Mouse (Mus musculus) T-helper 17 cell (primary cell): ENCODE measurements around the gene Ube2l3.
"Not testable (repeated sequence)": the region's sequence is repeated elsewhere in the genome, so short reads cannot be mapped to it uniquely, and the experiment has no call there.

Source experiments
- in situ Hi-C, 2 experiments: fragments of 300-600 bp; cut with MboI, MseI; formaldehyde crosslinking; loops; 1 replicate in 1 of 2; 2 replicates in 1 of 2; pipeline ENCODE4 v1.15.1; 2025; ENCODE audit warnings: high pct_unique_total_duplicates in 2 of 2

The Ube2l3 gene

GRCm38 (mm10) chr16:17209404-17209960 lies 7.0 kb upstream of the Ube2l3 start:
- in situ Hi-C loops = loop anchor here (5.0 to 10.0 kb wide), 6 partner anchors 63 to 995 kb away; partner anchors contain the start of genes Ess2 (in 1 of the 2), Lztr1 (in 1 of the 2), Pkp2 (in 1 of the 2) and Ppm1f (in 1 of the 2)

GRCm38 (mm10) chr16:17208389-17209361 lies 6.2 kb upstream of the Ube2l3 start, which contains the start of gene Rimbp3:
Rimbp3 (plus strand) TSS chr16:17208603.
- in situ Hi-C loops = loop anchor here (5.0 to 10.0 kb wide), 6 partner anchors 64 to 994 kb away; partner anchors contain the start of genes Ess2 (in 1 of the 2), Lztr1 (in 1 of the 2), Pkp2 (in 1 of the 2) and Ppm1f (in 1 of the 2)

GRCm38 (mm10) chr16:17204990-17205389 lies 2.5 kb upstream of the Ube2l3 start:
- in situ Hi-C loops = loop anchor here (5.0 to 10.0 kb wide), 7 partner anchors 58 to 990 kb away; partner anchors contain the start of genes Ccdc116 (in 1 of the 2), Ess2 (in 1 of the 2), Lztr1 (in 1 of the 2) and Pkp2 (in 1 of the 2)

DNA sequence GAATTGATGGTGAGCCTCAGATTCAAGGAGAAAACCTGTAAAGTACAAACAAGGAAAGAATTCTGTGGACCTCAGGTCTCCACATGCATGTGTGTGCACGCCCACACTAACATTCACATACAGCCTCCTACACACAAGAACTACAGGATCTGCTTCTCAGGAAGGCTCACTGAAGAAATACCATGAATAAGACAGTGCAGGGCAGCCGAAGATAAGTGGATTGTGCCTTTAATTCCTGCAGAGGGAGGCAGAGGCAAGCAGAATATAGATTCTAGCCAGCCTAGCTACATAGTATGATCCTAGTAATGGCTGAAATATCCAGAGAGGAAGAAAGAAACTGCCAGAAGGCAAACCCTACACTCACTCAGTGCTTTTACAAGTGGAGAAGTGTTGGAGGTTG lies 472 bp downstream of the Ube2l3 start:
- in situ Hi-C loops = loop anchor here (5.0 to 10.0 kb wide), 4 partner anchors 55 to 987 kb away; partner anchors contain the start of genes Ccdc116 (in 1 of the 2), Lztr1 (in 1 of the 2), Pkp2 (in 1 of the 2) and Ppm1f (in 1 of the 2)

- in situ Hi-C loops = loop anchor here (5.0 to 10.0 kb wide), 4 partner anchors 54 to 986 kb away; partner anchors contain the start of genes Ccdc116 (in 1 of the 2), Lztr1 (in 1 of the 2), Pkp2 (in 1 of the 2) and Ppm1f (in 1 of the 2)
Observed at GRCm38 (mm10) chr16:17200953-17201707, 1.3 kb downstream of the Ube2l3 start.

DNA sequence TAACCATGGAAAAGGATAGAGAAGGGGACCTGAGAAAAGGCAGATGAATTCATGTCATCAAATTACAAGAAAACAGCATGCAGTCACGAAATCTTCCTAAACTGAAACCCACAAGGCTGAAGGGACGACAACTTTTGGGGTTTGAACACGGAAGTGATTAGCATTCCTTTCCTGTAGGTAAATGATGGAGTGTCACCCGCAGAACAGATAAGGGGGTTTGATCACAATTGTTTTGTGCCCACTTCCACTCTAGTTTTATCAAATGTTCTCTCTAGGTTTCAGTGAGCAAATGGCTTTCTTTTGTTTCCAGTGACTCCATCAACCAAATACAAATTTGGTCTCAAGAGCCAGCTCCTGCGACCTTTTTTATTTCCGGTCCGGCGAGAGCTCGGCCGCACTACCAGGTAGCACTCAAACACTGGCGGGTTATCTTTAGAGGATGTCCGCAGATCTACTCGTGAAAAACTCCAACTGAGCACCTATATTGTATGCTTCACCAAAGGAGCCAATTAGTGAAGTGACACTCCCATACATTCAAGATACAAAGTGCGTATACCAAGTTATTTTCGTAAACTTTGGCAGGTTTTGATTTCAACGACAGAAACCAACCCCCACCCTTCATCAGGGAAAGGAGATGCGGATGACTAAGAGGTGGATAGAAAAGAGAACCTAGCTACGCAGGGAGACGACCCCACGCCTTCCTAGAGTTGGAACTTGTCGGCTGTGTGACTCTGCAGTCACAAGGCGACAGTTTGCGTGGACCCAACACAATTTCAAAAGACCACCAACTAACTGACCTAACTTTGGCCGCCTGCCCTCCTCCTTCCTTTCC lies 2.1 kb downstream of the Ube2l3 start:
- in situ Hi-C loops = loop anchor here (5.0 to 10.0 kb wide), 4 partner anchors 53 to 986 kb away; partner anchors contain the start of genes Ccdc116 (in 1 of the 2), Lztr1 (in 1 of the 2), Pkp2 (in 1 of the 2) and Ppm1f (in 1 of the 2)

DNA sequence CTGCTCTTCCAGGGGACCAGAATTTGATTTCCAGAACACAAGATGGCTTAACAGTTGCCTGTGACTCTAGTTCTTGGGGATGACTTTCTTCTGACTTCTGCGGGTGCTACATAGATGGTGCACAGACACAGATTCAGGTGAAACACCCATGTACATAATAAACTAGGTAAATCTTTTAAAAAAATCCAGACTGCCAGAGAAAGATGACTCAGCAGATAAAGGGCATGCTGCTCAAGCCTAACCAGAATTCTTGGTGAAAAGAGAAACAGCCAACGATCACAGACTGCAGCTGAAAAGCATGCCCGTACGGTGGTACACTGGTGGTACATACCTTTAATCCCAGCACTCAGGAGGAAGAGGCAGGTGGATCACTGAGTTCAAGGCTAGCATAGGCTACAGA lies 8.6 kb downstream of the Ube2l3 start:
- in situ Hi-C loops = no loop called here

DNA sequence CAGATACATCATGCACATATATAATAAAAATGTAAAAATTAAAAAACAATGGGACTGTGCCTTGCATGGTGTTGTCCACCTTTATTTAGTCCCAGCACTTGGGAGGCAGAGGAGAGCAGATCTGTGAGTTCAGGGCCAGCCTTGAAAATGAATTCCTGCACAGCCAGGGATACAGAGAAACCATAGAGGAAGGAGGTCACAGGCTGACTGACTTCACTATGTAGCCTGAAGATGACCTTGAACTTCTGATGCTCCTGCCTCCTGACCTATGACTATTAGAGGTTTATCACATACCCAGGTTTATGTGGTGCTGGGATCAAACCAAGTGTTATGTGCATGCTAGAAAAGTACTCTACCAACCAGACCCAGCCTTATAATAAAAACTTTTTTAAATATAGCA lies 17.0 kb downstream of the Ube2l3 start:
- in situ Hi-C loops = no loop called here

DNA sequence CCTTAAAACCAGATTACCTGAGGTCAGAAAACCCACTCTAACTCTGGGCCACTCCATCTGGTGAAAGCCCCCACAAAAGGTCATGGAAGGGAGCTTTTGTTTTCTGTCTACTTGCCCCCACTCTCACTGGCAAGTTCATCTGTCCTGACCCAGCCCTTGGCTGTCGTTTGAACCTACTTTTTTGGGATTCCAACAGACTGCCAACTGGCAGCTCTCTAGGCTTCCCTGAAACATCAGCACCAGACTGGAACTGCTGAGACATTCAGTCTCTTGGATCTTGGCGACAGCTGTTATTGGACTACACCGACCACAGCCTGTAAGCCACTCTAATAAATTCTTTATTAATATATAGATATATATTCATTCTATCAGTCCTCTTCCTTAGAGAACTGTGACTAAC lies 19.4 kb downstream of the Ube2l3 start:
- in situ Hi-C loops = no loop called here

DNA sequence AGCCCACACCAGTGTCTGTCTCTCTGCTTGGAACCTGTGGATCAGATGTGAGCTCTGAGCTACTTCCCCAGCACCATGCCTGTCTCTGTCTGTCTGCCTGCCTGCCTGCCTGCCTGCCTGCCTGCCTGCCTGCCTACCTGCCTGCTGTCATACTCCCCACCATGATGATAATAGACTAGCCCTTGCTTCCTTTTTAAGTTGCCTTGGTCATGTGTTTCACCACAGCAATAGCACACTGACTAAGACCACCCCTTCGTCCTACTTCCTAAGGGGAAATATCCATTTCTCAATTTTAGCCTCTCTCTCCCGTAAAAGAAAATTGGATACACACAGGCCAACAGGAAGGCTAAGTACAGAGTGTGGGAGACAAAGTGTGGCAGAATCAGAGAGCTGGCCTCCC lies 20.3 kb downstream of the Ube2l3 start:
- in situ Hi-C loops = no loop called here

- in situ Hi-C loops = no loop called here
Observed at GRCm38 (mm10) chr16:17181382-17181781, 21.1 kb downstream of the Ube2l3 start.

DNA sequence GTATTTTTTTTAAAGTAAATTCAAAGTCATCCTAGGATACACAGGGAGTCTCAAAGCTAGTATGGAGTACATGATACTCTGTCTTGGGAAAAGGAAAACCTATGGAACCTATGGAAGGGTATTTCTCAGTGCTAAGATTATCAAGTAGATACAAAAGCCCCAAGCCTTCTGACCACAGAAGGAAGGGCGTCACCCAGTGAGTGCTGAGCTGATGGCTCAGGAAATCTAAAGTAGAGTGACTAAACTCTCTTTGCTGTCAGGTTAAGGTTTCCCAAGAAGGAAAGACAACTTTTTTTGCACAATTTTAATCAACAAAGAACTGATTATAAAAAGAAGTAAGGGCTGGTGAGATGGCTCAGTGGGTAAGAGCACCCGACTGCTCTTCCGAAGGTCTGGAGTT lies 22.7 kb downstream of the Ube2l3 start:
- in situ Hi-C loops = loop anchor here in 1 of 2 experiments (10.0 kb wide), 1 partner anchor 65 kb away; the partner anchor contains the start of gene Ppil2

DNA sequence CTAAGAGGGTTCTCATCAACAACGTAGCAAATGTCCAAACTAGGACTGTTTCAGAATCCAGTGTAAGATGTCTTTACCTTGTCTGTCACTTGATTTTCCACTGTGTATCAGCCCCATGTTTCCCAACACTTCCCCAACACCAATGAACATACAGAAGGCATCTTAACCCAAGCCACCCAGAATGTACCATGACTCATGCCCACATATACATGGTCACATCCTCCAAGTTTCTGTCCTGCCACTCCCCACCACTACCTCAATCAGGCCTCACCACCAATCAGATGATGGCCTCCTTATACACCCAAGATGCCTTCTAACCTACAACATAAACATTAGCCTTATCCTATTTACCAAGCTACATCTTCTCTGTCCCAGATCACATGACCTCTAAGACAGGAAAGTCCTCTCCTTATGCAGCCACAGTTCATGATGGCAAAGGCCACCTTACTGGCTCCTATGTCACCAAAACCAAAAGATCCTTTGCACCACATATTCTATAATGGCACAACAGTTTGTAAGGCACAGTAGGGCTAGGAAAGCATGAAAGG lies 24.8 kb downstream of the Ube2l3 start:
- in situ Hi-C loops = loop anchor here in 1 of 2 experiments (10.0 kb wide), 1 partner anchor 63 kb away; the partner anchor contains the start of gene Ppil2

- in situ Hi-C loops = loop anchor here in 1 of 2 experiments (10.0 kb wide), 1 partner anchor 61 kb away; the partner anchor contains the start of gene Ppil2
Observed at GRCm38 (mm10) chr16:17175765-17176164, 26.7 kb downstream of the Ube2l3 start.

- in situ Hi-C loops = no loop called here
Observed at GRCm38 (mm10) chr16:17168049-17168448, 34.4 kb downstream of the Ube2l3 start.

GRCm38 (mm10) chr16:17167179-17167578 lies 35.3 kb downstream of the Ube2l3 start:
- in situ Hi-C loops = no loop called here

DNA sequence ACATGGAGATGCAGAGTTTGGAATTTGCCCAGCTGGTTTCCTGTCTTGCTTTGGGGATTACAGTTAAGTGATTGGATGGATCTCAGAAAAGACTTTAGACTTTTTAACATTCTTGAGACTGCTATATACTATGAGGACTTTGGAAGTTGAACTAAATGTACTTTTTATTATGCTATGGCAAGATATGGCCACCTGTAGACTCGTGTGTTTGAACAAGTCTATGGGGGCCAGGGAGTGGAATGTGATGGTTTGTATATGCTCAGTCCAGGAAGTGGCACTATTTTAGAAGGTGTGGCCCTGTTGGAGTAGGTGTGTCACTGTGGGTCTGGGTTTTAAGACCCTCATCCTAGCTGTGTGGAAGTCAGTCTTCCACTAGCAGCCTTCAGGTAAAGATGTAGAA lies 37.0 kb downstream of the Ube2l3 start:
- in situ Hi-C loops = not testable (repeated sequence)

DNA sequence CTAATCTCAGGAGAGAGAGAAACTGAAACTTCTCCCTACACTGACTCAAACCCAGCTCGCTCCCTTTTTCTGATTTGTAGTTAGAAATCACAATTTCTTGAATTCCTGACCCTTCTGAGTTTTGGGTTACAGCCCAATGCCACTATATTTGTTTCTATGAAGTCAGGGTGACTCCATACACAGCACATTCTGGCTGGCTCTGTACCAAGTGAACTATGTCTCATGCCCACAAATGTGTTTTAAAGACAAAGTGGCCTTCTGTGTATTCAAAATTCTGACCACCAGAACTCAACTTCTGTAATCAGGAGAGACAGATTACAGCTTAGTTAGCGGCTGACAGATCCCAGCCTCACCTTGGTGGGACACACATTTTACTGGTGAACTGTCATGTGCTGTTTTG lies 48.1 kb downstream of the Ube2l3 start:
- in situ Hi-C loops = loop anchor here in 1 of 2 experiments (5.0 kb wide), 1 partner anchor 43 kb away; no protein-coding TSS in a partner anchor

DNA sequence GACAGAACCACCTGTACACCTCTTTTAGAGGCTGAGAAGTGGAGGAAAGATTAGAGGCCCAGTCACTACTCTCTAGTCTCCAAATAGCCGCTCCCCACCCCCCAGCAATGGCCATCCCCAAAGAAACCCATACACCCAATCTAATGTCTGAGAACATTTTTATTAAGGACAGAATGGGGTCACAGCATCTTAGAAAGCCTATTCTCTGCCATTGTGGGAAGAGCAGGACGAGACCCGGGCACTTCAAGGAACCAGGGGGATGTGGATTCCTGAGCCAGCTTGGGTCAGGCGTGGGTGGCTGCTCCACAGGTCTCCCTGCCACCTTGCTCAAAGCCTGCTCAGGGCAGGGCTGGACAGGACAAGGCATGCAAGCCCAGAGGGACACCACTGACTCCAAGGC lies 50.6 kb downstream of the Ube2l3 start:
- in situ Hi-C loops = loop anchor here in 1 of 2 experiments (5.0 kb wide), 1 partner anchor 45 kb away; no protein-coding TSS in a partner anchor
